9 mouse cellular contexts compared by ENCODE assay signal in genomic region chr9:98690839-98691516, GRCm38 (mm10).
A peak's percentile ranks its signal among the peaks of the same experiment; 100 is the strongest.
DNase-seq lines count a peak whose midpoint lies in the region; ATAC-seq lines count a peak whose summit lies in the region.
"Had no signal": no experiment of that assay in that cellular context is flagged by ENCODE, and none has a peak within 500 bp of the region (broad histone marks: within the 10 kb centered on the region; RNA-seq: fewer than 3 reads in every experiment).

No protein-coding gene starts in this region.

- H3K9ac ChIP-seq in kidney, embryonic 16.5 days (replicated peaks; ENCODE audit: low read length), result no peak overlapping the region

- H3K27ac ChIP-seq in kidney, embryonic 16.5 days (ENCODE audit: low read length), result no peak overlapping the region

- DNase-seq in layer of hippocampus, adult 11-12 months (ENCODE audit: low spot score), result peak; percentile 34
- DNase-seq in layer of hippocampus, adult 9-10 months (ENCODE audit: low spot score), result no peak
- peak; percentile 81 for DNase-seq in adrenal gland, postnatal 14 days
- peak; percentile 73 for DNase-seq in gastrocnemius, postnatal 25 days
- DNase-seq in lung, postnatal 10 days, result peak; percentile 77
- DNase-seq in urinary bladder, postnatal 25 days (ENCODE audit: low spot score), result peak; percentile 60
- DNase-seq in c-Kit-positive CD71-positive TER-119-positive erythroid progenitor cells, embryonic 14.5 days (ENCODE audit: low spot score), result no peak

- H3K27me3 ChIP-seq in kidney, embryonic 16.5 days (ENCODE audit: insufficient read depth, low read length), result no peaks in the 10 kb centered on the region

- 0 out of 2 replicates have a peak overlapping the region, but pooled peaks have one; percentile 2 for H3K4me2 ChIP-seq in kidney, embryonic 16.5 days (replicated peaks; ENCODE audit: low read depth, low read length)

- no peaks in the 10 kb centered on the region for H3K36me3 ChIP-seq in kidney, embryonic 16.5 days (ENCODE audit: insufficient read depth, low read length)
- H3K36me3 ChIP-seq: G1E had no signal

- no peaks in the 10 kb centered on the region for H3K9me3 ChIP-seq in kidney, embryonic 16.5 days (ENCODE audit: low read length)

- WGBS in kidney, embryonic 16.5 days, result 61% methylated on average over 14 of the region's 14 CpGs

- peak; percentile 42; the same call in 1 of the 2 replicates for ATAC-seq in kidney, embryonic 16.5 days (ENCODE audit: low FRiP score, low TSS enrichment)

- H3K4me1 ChIP-seq in kidney, embryonic 16.5 days (ENCODE audit: insufficient read depth, low read length), result no peaks in the 10 kb centered on the region

- no peak overlapping the region for H3K4me3 ChIP-seq in kidney, embryonic 16.5 days (ENCODE audit: low read length)

Comparison
In these comparisons a context has a peak if more than half of its experiments do, and no peak if none do; other contexts are left out.
1. DNase-seq: peak in layer of hippocampus, adult 11-12 months (single experiment), adrenal gland, postnatal 14 days (single experiment), gastrocnemius, postnatal 25 days (single experiment), lung, postnatal 10 days (single experiment) and urinary bladder, postnatal 25 days (single experiment); none in layer of hippocampus, adult 9-10 months (single experiment) and c-Kit-positive CD71-positive TER-119-positive erythroid progenitor cells, embryonic 14.5 days (single experiment).